Mouse (Mus musculus) layer of hippocampus, adult 11-12 months (tissue): ENCODE data around the gene Rapgef6.

Experiments used
- DNase-seq: peaks from one replicate; pipeline ENCODE4 v3.0.0; 2022; ENCODE audit warnings: low spot score

Rapgef6 gene

DNA sequence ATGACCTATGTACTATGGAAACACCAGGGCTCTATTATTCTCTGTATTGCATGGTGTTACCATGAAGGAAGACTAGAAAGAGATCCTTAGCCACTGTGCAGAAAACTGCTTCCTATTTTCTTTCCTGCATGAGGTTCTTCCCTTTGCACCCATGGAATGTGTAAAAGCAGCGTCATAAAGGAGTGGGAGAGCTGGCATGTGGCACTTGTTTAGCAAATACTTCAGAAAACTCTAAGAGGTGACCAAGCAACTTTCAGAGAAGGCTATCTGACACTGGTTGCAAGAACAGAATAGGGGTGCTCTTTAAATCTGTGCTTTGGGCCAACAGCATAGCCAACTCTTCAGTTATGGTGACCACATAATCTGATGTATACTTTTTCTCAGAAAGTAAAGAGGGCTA is 212.5 kb downstream of the Rapgef6 start:
- DNase-seq, result no peak

GRCm38 (mm10) chr11:54736903-54737302 is 214.3 kb downstream of the Rapgef6 start:
- DNase-seq, result no peak

DNA sequence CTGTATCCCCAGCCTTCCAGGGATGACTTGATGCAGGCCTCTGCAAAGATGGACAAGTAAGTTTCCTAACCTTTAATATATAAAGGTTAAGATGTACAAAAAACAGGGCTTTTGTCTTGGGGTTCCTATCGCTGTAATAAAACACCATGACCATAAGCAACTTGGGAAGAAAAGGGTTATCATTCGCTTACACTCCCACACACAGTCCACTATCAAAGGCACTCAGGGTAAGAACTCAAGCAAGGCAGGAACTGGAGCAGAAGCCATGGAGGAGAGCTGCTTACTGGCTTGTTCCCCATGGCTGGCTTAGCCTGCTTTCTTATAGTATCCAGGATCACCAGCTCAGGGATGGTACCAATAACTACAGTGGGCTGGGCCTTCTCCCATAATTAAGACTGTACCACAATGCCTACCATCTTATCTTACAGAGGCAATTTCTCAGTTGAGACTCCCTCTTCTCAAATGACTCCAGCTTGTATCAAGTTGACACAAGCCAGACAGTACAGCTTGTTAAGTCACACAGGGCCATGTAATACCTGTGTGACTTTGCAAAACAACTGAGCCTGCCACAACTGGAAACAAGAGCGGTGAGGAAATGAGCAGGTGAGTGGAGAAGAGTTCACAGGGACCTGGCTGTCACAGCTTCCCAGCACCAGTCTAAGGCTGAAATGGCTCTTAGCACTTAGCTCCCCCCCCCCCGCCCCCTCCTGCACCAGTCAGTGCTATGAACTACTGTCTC is 216.5 kb downstream of the Rapgef6 start:
- DNase-seq, result no peak

DNA sequence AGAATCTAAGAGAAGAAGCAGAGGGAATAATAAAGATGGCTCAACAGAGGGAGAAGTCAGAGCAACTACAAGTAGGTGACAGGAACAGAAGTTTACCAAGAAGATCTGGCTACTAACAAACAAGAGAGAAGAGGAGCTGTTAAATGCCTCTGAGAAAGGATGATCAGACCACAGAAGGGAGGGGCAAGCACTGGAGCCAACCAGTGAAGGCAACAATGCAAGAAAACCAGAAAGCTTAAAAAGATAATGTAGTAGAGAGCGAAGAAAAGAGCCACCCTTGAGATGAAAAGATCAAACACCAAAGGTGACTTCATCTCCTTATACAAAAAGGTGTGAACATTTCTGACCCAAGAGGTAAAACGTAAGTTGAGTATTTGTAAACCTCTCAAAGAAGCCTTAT is 218.7 kb downstream of the Rapgef6 start:
- no peak for DNase-seq

- no peak for DNase-seq
Observed at GRCm38 (mm10) chr11:54744231-54744630, 221.6 kb downstream of the Rapgef6 start.
